Comparison of ENCODE assay signal across 12 mouse cellular contexts in the genomic region with DNA sequence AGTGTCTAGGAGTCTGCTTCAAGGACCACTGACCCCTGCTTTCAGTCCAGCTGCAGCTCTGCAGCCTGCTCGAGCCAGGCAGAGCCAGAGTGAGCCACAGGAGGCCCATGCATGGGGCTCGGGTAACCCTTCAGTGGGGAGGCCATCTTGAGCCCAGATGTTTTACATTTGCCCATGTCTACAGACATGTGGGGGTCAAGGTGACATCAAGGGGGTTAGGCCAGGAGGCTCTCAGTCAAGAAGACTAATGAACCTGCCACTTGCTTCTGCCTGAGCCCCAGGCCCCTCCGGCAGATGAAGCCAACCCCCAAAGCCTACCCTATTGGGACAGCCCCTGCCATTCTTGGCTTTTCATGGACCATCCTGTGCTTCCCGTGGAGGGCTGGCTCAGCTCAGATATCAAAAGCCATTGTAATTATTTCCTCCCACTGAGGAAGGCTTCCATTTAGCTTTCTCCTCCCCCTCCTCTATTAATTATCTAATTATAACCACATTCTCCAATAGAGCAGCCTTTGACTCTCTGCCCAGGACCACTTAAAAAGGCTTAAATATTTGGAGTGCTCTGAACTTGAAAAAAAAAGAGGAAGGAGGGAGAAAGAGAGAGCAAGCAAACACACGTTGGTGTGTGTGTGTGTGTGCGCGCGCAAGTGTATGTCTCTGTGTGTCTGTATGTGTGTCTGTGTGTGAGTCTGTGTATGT. TPM values are rescaled to one million over a fixed set of nuclear protein-coding genes. Genes with fewer than 3 reads are reported as not detected.
DNase-seq lines count a peak whose midpoint lies in the region; ATAC-seq and TF ChIP-seq lines count a peak whose summit lies in the region.
"Had no signal": no experiment of that assay in that cellular context is flagged by ENCODE, and none has a peak within 500 bp of the region (broad histone marks: within the 10 kb centered on the region; RNA-seq: fewer than 3 reads in every experiment).

No protein-coding gene starts in this region.

- H3K27ac ChIP-seq in kidney, postnatal 0 days = no peak overlapping the region
- peak overlapping the region; percentile 74 for H3K27ac ChIP-seq in embryonic facial prominence, embryonic 13.5 days
- peak overlapping the region; percentile 76 for H3K27ac ChIP-seq in limb, embryonic 12.5 days
- H3K27ac ChIP-seq: neural tube, embryonic 12.5 days had no signal

- DNase-seq in kidney, postnatal 0 days (ENCODE audit: low spot score) = peak; percentile 50
- DNase-seq in kidney, adult 9 months = no peak
- no peak for DNase-seq in c-Kit-positive CD71-positive TER-119-positive erythroid progenitor cells, embryonic 14.5 days (ENCODE audit: low spot score)
- DNase-seq in left cerebral cortex, postnatal 4 days = no peak
- no peak for DNase-seq in cerebellum, postnatal 25 days
- DNase-seq: adrenal gland, postnatal 14 days; cerebellum, adult 18-20 months had no signal

- H3K36me3 ChIP-seq in kidney, postnatal 0 days (ENCODE audit: insufficient read depth, low read length) = no peaks in the 10 kb centered on the region
- peaks cover 30% of the 10 kb centered on the region for H3K36me3 ChIP-seq in embryonic facial prominence, embryonic 13.5 days
- H3K36me3 ChIP-seq in limb, embryonic 12.5 days = peaks cover 32% of the 10 kb centered on the region
- H3K36me3 ChIP-seq: neural tube, embryonic 12.5 days had no signal

- H3K9me3 ChIP-seq in kidney, postnatal 0 days (replicated peaks; ENCODE audit: low read length) = no peaks in the 10 kb centered on the region
- H3K9me3 ChIP-seq in embryonic facial prominence, embryonic 13.5 days = peaks cover 3% of the 10 kb centered on the region; the same call in 1 of the 2 replicates
- H3K9me3 ChIP-seq in limb, embryonic 12.5 days = no peaks in the 10 kb centered on the region
- H3K9me3 ChIP-seq: neural tube, embryonic 12.5 days had no signal

- H3K4me2 ChIP-seq in kidney, postnatal 0 days (ENCODE audit: low read length) = no peak overlapping the region
- H3K4me2 ChIP-seq in embryonic facial prominence, embryonic 13.5 days = peak overlapping the region; percentile 5; the same call in 1 of the 2 replicates
- H3K4me2 ChIP-seq in limb, embryonic 12.5 days = 0 out of 2 replicates have a peak overlapping the region, but pooled peaks have one; percentile 13
- H3K4me2 ChIP-seq: neural tube, embryonic 12.5 days had no signal

- H3K4me1 ChIP-seq in kidney, postnatal 0 days (replicated peaks; ENCODE audit: insufficient read depth, low read length) = 0 out of 2 replicates have a peak, but pooled peaks cover 4% of the 10 kb centered on the region
- peaks cover 32% of the 10 kb centered on the region for H3K4me1 ChIP-seq in embryonic facial prominence, embryonic 13.5 days
- H3K4me1 ChIP-seq in limb, embryonic 12.5 days (replicated peaks) = peaks cover 34% of the 10 kb centered on the region
- H3K4me1 ChIP-seq: neural tube, embryonic 12.5 days had no signal

- 0 out of 2 replicates have a peak overlapping the region, but pooled peaks have one; percentile 20 for H3K9ac ChIP-seq in kidney, postnatal 0 days (ENCODE audit: low read depth, low read length)
- no peak overlapping the region for H3K9ac ChIP-seq in embryonic facial prominence, embryonic 13.5 days
- H3K9ac ChIP-seq in limb, embryonic 12.5 days (replicated peaks) = no peak overlapping the region
- H3K9ac ChIP-seq: neural tube, embryonic 12.5 days had no signal

- 38% methylated on average over 8 of the region's 8 CpGs for WGBS in kidney, postnatal 0 days
- WGBS in embryonic facial prominence, embryonic 13.5 days = 26% methylated on average over 8 of the region's 8 CpGs
- WGBS in limb, embryonic 12.5 days = 36% methylated on average over 8 of the region's 8 CpGs

- intact Hi-C loops in left cerebral cortex, postnatal 4 days (cut with DNase I) = no loop called here

- no peaks in the 10 kb centered on the region for H3K27me3 ChIP-seq in kidney, postnatal 0 days (ENCODE audit: insufficient read depth, low read length)
- no peaks in the 10 kb centered on the region for H3K27me3 ChIP-seq in embryonic facial prominence, embryonic 13.5 days
- H3K27me3 ChIP-seq in limb, embryonic 12.5 days = no peaks in the 10 kb centered on the region
- H3K27me3 ChIP-seq: neural tube, embryonic 12.5 days had no signal

- ATAC-seq in kidney, postnatal 0 days (replicated peaks; ENCODE audit: low FRiP score, low read depth) = no peak
- 0 out of 2 replicates have a peak, but pooled peaks have one; percentile 16 for ATAC-seq in embryonic facial prominence, embryonic 13.5 days (ENCODE audit: insufficient number of reproducible peaks, insufficient read depth, low FRiP score, low TSS enrichment, low read depth)
- ATAC-seq in limb, embryonic 12.5 days (ENCODE audit: insufficient number of reproducible peaks, insufficient read depth, low FRiP score, low TSS enrichment, low read depth) = peak; percentile 53; the same call in 1 of the 2 replicates

- no peak for TF ChIP-seq CTCF in kidney, postnatal 0 days (IDR thresholded peaks at IDR 0.05; ENCODE audit: low read depth)

- no peak overlapping the region for H3K4me3 ChIP-seq in kidney, postnatal 0 days (replicated peaks; ENCODE audit: low read depth, low read length)
- no peak overlapping the region for H3K4me3 ChIP-seq in embryonic facial prominence, embryonic 13.5 days
- no peak overlapping the region for H3K4me3 ChIP-seq in limb, embryonic 12.5 days (replicated peaks)
- H3K4me3 ChIP-seq: neural tube, embryonic 12.5 days had no signal

RNA-seq across cellular contexts. Expression of gene Twist2, which starts 43.6 kb away (rescaled TPM):
- polyA plus RNA-seq in kidney, postnatal 0 days (2015; fragmentation: Nextera tagmentation; extraction: Ambion mirVana) = 4.4 TPM in 2 replicates
- polyA plus RNA-seq in embryonic facial prominence, embryonic 13.5 days (2015; fragmentation: Nextera tagmentation; extraction: Ambion mirVana) = 92.9 and 101 TPM in 2 replicates
- polyA plus RNA-seq in limb, embryonic 12.5 days (2016; fragmentation: Nextera tagmentation; extraction: Ambion mirVana) = 45.3 and 50.4 TPM in 2 replicates
- 1 to 10 TPM in 1 of 2 experiments, under 1 TPM in 1; 0.52 to 1.1 TPM for total RNA-seq in left cerebral cortex, postnatal 4 days (2021)
- total RNA-seq: megakaryocyte, adult 5-6 weeks; MEL had no signal
